Mouse (Mus musculus): ENCODE results near the gene Eef1b2.

GRCm38 (mm10) chr1:63175853-63176252 is 772 bp upstream of the Eef1b2 start:
- no peak for TF ChIP-seq POLR2A (IDR thresholded peaks at IDR 0.05; ENCODE audit: extremely low read depth, insufficient read depth, low read length)
- TF ChIP-seq CTCF (IDR thresholded peaks at IDR 0.05; ENCODE audit: low read depth, low read length): no peak

Measured in liver, adult 2 months (tissue).